Mouse (Mus musculus): ENCODE results near the gene Satb2. TPM values are rescaled to one million over a fixed set of nuclear protein-coding genes. Genes with fewer than 3 reads are reported as not detected.

The Satb2 gene
- total and polyA plus RNA-seq, 3 experiments: not detected

GRCm38 (mm10) chr1:56914279-56914678, 64.2 kb downstream of the Satb2 start:
- no peak overlapping the region for H3K27ac ChIP-seq (ENCODE audit: control insufficient read depth, low read depth, low read length)
- no peaks in the 10 kb centered on the region for H3K4me1 ChIP-seq (ENCODE audit: control insufficient read depth in 1 of 2, insufficient read depth in 2 of 2, low read length in 2 of 2)
- no peaks in the 10 kb centered on the region for H3K79me2 ChIP-seq (ENCODE audit: control insufficient read depth, insufficient read depth, low read length, poor library complexity)
- no peak for TF ChIP-seq UBTF (IDR thresholded peaks at IDR 0.05; ENCODE audit: borderline replicate concordance, insufficient read depth, low read depth, low read length)
- TF ChIP-seq MAFK (IDR thresholded peaks at IDR 0.05; ENCODE audit: borderline replicate concordance, low read depth, low read length): no peak
- no peak for TF ChIP-seq ETS1 (IDR thresholded peaks at IDR 0.05; ENCODE audit: low read depth, low read length)
- no peaks in the 10 kb centered on the region for H3K27me3 ChIP-seq (ENCODE audit: control insufficient read depth in 1 of 2, insufficient read depth in 2 of 2, low read length in 2 of 2)
- no peaks in the 10 kb centered on the region for H3K36me3 ChIP-seq (ENCODE audit: control insufficient read depth in 1 of 2, insufficient read depth in 2 of 2, low read length in 2 of 2)
- no peak for DNase-seq (ENCODE audit: low read depth, low spot score)
- no peaks in the 10 kb centered on the region for H3K9me3 ChIP-seq (replicated peaks; ENCODE audit: insufficient read depth, low read length)
- no peak overlapping the region for H3K9ac ChIP-seq (ENCODE audit: control insufficient read depth, low read depth, low read length, poor library complexity, severe bottlenecking)
- no peak overlapping the region for H3K4me3 ChIP-seq (ENCODE audit: control insufficient read depth in 1 of 2, insufficient read depth in 1 of 2, low read depth in 2 of 2, low read length in 2 of 2)

- no peak overlapping the region for H3K4me3 ChIP-seq (ENCODE audit: control insufficient read depth in 1 of 2, insufficient read depth in 1 of 2, low read depth in 2 of 2, low read length in 2 of 2)
- H3K9ac ChIP-seq (ENCODE audit: control insufficient read depth, low read depth, low read length, poor library complexity, severe bottlenecking): no peak overlapping the region
- no peaks in the 10 kb centered on the region for H3K4me1 ChIP-seq (ENCODE audit: control insufficient read depth in 1 of 2, insufficient read depth in 2 of 2, low read length in 2 of 2)
- H3K27me3 ChIP-seq (ENCODE audit: control insufficient read depth in 1 of 2, insufficient read depth in 2 of 2, low read length in 2 of 2): no peaks in the 10 kb centered on the region
- H3K36me3 ChIP-seq (ENCODE audit: control insufficient read depth in 1 of 2, insufficient read depth in 2 of 2, low read length in 2 of 2): no peaks in the 10 kb centered on the region
- H3K9me3 ChIP-seq (replicated peaks; ENCODE audit: insufficient read depth, low read length): no peaks in the 10 kb centered on the region
- no peak for DNase-seq (ENCODE audit: low read depth, low spot score)
- H3K27ac ChIP-seq (ENCODE audit: control insufficient read depth, low read depth, low read length): no peak overlapping the region
- H3K79me2 ChIP-seq (ENCODE audit: control insufficient read depth, insufficient read depth, low read length, poor library complexity): no peaks in the 10 kb centered on the region
- TF ChIP-seq ZKSCAN1 (IDR thresholded peaks at IDR 0.05; ENCODE audit: low read depth, low read length): no peak
- TF ChIP-seq TAL1 (IDR thresholded peaks at IDR 0.05; ENCODE audit: low read length): no peak
- no peak for TF ChIP-seq MAFK (IDR thresholded peaks at IDR 0.05; ENCODE audit: borderline replicate concordance, low read depth, low read length)
- TF ChIP-seq MYC (IDR thresholded peaks at IDR 0.05; ENCODE audit: low read depth, low read length): no peak
- TF ChIP-seq RAD21 (IDR thresholded peaks at IDR 0.05; ENCODE audit: low read depth, low read length): no peak
- no peak for TF ChIP-seq CHD1 (IDR thresholded peaks at IDR 0.05; ENCODE audit: low read depth, low read length)
- TF ChIP-seq UBTF (IDR thresholded peaks at IDR 0.05; ENCODE audit: borderline replicate concordance, insufficient read depth, low read depth, low read length): no peak
- TF ChIP-seq TBP (IDR thresholded peaks at IDR 0.05; ENCODE audit: low read depth, low read length): no peak
- TF ChIP-seq USF2 (IDR thresholded peaks at IDR 0.05; ENCODE audit: borderline replicate concordance in 1 of 2, insufficient read depth in 1 of 2, low read depth in 1 of 2, low read length in 2 of 2): no peak
- TF ChIP-seq E2F4 (IDR thresholded peaks at IDR 0.05; ENCODE audit: borderline replicate concordance, low read depth, low read length): no peak
- TF ChIP-seq MYB (IDR thresholded peaks at IDR 0.05; ENCODE audit: low read depth, low read length): no peak
- no peak for TF ChIP-seq EP300 (IDR thresholded peaks at IDR 0.05; ENCODE audit: low read depth in 1 of 2, low read length in 2 of 2)
- no peak for TF ChIP-seq MXI1 (IDR thresholded peaks at IDR 0.05; ENCODE audit: low read depth, low read length)
- TF ChIP-seq POLR2A (IDR thresholded peaks at IDR 0.05; ENCODE audit: control insufficient read depth in 1 of 2, insufficient read depth in 1 of 2, low read depth in 1 of 2, low read length in 2 of 2, poor library complexity in 1 of 2): no peak
- TF ChIP-seq ZC3H11A (IDR thresholded peaks at IDR 0.05; ENCODE audit: low read depth, low read length): no peak
- TF ChIP-seq POLR2AphosphoS5 (IDR thresholded peaks at IDR 0.05; ENCODE audit: borderline replicate concordance, low read depth, low read length): no peak
- no peak for TF ChIP-seq JUND (IDR thresholded peaks at IDR 0.05; ENCODE audit: low read depth, low read length)
- TF ChIP-seq KAT2A (conservative IDR thresholded peaks at IDR 0.05; ENCODE audit: low read depth, low read length): no peak
- no peak for TF ChIP-seq NRF1 (IDR thresholded peaks at IDR 0.05; ENCODE audit: insufficient read depth, low read depth, low read length, poor library complexity, severe bottlenecking)
Measured at GRCm38 (mm10) chr1:56900706-56901287, 77.7 kb downstream of the Satb2 start.

Data from MEL (cell line).